Mouse (Mus musculus) embryonic fibroblast, embryonic 13.5 days (primary cell): Measurements from ENCODE around the gene Pak1ip1.

Source experiments
- CTCF ChIP-seq: IDR thresholded peaks from 2 replicates; pipeline ENCODE4 v1.5.1; 2011; ENCODE audit warnings: mild to moderate bottlenecking, control low read depth, low read length, moderate library complexity, borderline replicate concordance; ENCODE audit not compliant: insufficient read depth
- POLR2A ChIP-seq: IDR thresholded peaks from 2 replicates; pipeline ENCODE4 v1.6.1; 2011; ENCODE audit warnings: low read depth, mild to moderate bottlenecking, control low read depth, low read length, moderate library complexity

- TF ChIP-seq CTCF (no peak), POLR2A (no peak)
These were observed 22.2 kb upstream of the Pak1ip1 start for GRCm38 (mm10) chr13:40978652-40979051.
